ENCODE assay signal across 25 mouse cellular contexts in genomic region chr13:34207714-34208470, GRCm38 (mm10). TPM values are rescaled to one million over a fixed set of nuclear protein-coding genes. Genes with fewer than 3 reads are reported as not detected.
DNase-seq lines count a peak whose midpoint lies in the region; ATAC-seq and TF ChIP-seq lines count a peak whose summit lies in the region.
"Had no signal": no experiment of that assay in that cellular context is flagged by ENCODE, and none has a peak within 500 bp of the region (broad histone marks: within the 10 kb centered on the region; RNA-seq: fewer than 3 reads in every experiment).

No protein-coding gene starts in this region.

- no peak for ATAC-seq in forebrain, embryonic 14.5 days
- ATAC-seq in forebrain, embryonic 16.5 days: no peak
- ATAC-seq in liver, postnatal 0 days: peak; percentile 56
- ATAC-seq in liver, embryonic 11.5 days (replicated peaks; ENCODE audit: low FRiP score): no peak
- ATAC-seq in lung, postnatal 0 days: peak; percentile 75
- ATAC-seq in stomach, embryonic 14.5 days (ENCODE audit: insufficient number of reproducible peaks, insufficient read depth, low FRiP score, low read depth): peak; percentile 86
- ATAC-seq: hindbrain, embryonic 16.5 days; midbrain, embryonic 16.5 days had no signal

- 59% methylated on average over 6 of the region's 6 CpGs for WGBS in forebrain, embryonic 14.5 days
- WGBS in forebrain, embryonic 16.5 days: 57% methylated on average over 6 of the region's 6 CpGs
- WGBS in liver, postnatal 0 days (ENCODE audit: insufficient replicate concordance): 67% methylated on average over 6 of the region's 6 CpGs
- 83% methylated on average over 6 of the region's 6 CpGs for WGBS in liver, embryonic 11.5 days
- 33% methylated on average over 6 of the region's 6 CpGs for WGBS in lung, postnatal 0 days
- WGBS in stomach, embryonic 14.5 days: 64% methylated on average over 6 of the region's 6 CpGs

- H3K36me3 ChIP-seq in forebrain, embryonic 14.5 days (ENCODE audit: control insufficient read depth, insufficient read depth, low read length): peaks cover 11% of the 10 kb centered on the region
- no peaks in the 10 kb centered on the region for H3K36me3 ChIP-seq in forebrain, embryonic 16.5 days (ENCODE audit: control insufficient read depth, insufficient read depth)
- peaks cover 15% of the 10 kb centered on the region for H3K36me3 ChIP-seq in liver, postnatal 0 days (replicated peaks; ENCODE audit: insufficient read depth, low read length)
- H3K36me3 ChIP-seq in liver, embryonic 11.5 days (ENCODE audit: control insufficient read depth, insufficient read depth, low read length): peaks cover under 1% of the 10 kb centered on the region
- H3K36me3 ChIP-seq in lung, postnatal 0 days (ENCODE audit: insufficient read depth, low read length): 0 out of 2 replicates have a peak, but pooled peaks cover 5% of the 10 kb centered on the region
- no peaks in the 10 kb centered on the region for H3K36me3 ChIP-seq in stomach, embryonic 14.5 days (ENCODE audit: control insufficient read depth, insufficient read depth, low read length)
- H3K36me3 ChIP-seq: heart, embryonic 10.5 days; heart, embryonic 15.5 days; limb, embryonic 15.5 days had no signal

- peak; percentile 24 for DNase-seq in forebrain, embryonic 14.5 days (ENCODE audit: low spot score)
- DNase-seq in liver, postnatal 0 days: no peak
- DNase-seq in liver, embryonic 11.5 days (ENCODE audit: low spot score): no peak
- peak; percentile 87 for DNase-seq in lung, postnatal 0 days (ENCODE audit: low spot score)
- no peak for DNase-seq in layer of hippocampus, adult 8-10 months (ENCODE audit: low spot score in 2 of 2)
- no peak for DNase-seq in cerebellum, adult 8-10 months
- DNase-seq: adrenal gland, adult 8-10 months; cerebellum, adult 9-10 months; cerebellum, postnatal 36 days; gastrocnemius, postnatal 14 days; kidney, adult 8-10 months; kidney, postnatal 14 days; right cerebral cortex, postnatal 4 days; thymus, adult 18-20 months; thymus, postnatal 25 days had no signal

- no peak for TF ChIP-seq EP300 in liver, postnatal 0 days (IDR thresholded peaks at IDR 0.05; ENCODE audit: low read depth)
- TF ChIP-seq EP300 in lung, postnatal 0 days (IDR thresholded peaks at IDR 0.05): peak; percentile 89

- no peaks in the 10 kb centered on the region for H3K9me3 ChIP-seq in forebrain, embryonic 14.5 days (replicated peaks; ENCODE audit: control insufficient read depth, low read length)
- no peaks in the 10 kb centered on the region for H3K9me3 ChIP-seq in forebrain, embryonic 16.5 days (ENCODE audit: control insufficient read depth, low read length)
- no peaks in the 10 kb centered on the region for H3K9me3 ChIP-seq in liver, postnatal 0 days (ENCODE audit: low read length)
- H3K9me3 ChIP-seq in liver, embryonic 11.5 days (ENCODE audit: control insufficient read depth, low read length): no peaks in the 10 kb centered on the region
- no peaks in the 10 kb centered on the region for H3K9me3 ChIP-seq in lung, postnatal 0 days (ENCODE audit: low read length)
- no peaks in the 10 kb centered on the region for H3K9me3 ChIP-seq in stomach, embryonic 14.5 days (ENCODE audit: control insufficient read depth, low read depth, low read length)
- H3K9me3 ChIP-seq: heart, embryonic 10.5 days; heart, embryonic 15.5 days; limb, embryonic 15.5 days had no signal

- H3K4me3 ChIP-seq in forebrain, embryonic 14.5 days (ENCODE audit: low read depth, low read length): no peak overlapping the region
- no peak overlapping the region for H3K4me3 ChIP-seq in forebrain, embryonic 16.5 days (replicated peaks; ENCODE audit: low read length)
- H3K4me3 ChIP-seq in liver, postnatal 0 days (ENCODE audit: low read depth, low read length): no peak overlapping the region
- H3K4me3 ChIP-seq in liver, embryonic 11.5 days (ENCODE audit: low read depth, low read length): no peak overlapping the region
- no peak overlapping the region for H3K4me3 ChIP-seq in lung, postnatal 0 days (ENCODE audit: low read depth, low read length)
- H3K4me3 ChIP-seq in stomach, embryonic 14.5 days (ENCODE audit: low read depth, low read length): no peak overlapping the region
- H3K4me3 ChIP-seq: heart, embryonic 10.5 days; heart, embryonic 15.5 days; left cerebral cortex, adult 2 months; limb, embryonic 15.5 days had no signal

- H3K27ac ChIP-seq in forebrain, embryonic 14.5 days (ENCODE audit: low read depth, low read length): no peak overlapping the region
- no peak overlapping the region for H3K27ac ChIP-seq in forebrain, embryonic 16.5 days (ENCODE audit: low read length)
- peak overlapping the region; percentile 53 for H3K27ac ChIP-seq in liver, postnatal 0 days (ENCODE audit: low read depth)
- H3K27ac ChIP-seq in liver, embryonic 11.5 days (ENCODE audit: low read depth, low read length): no peak overlapping the region
- H3K27ac ChIP-seq in lung, postnatal 0 days (ENCODE audit: low read length): peak overlapping the region; percentile 10
- H3K27ac ChIP-seq in stomach, embryonic 14.5 days (ENCODE audit: low read length): no peak overlapping the region; the same call in 1 of the 2 replicates
- H3K27ac ChIP-seq: heart, embryonic 10.5 days; heart, embryonic 15.5 days; left cerebral cortex, adult 2 months; limb, embryonic 15.5 days had no signal

- no peaks in the 10 kb centered on the region for H3K4me1 ChIP-seq in forebrain, embryonic 14.5 days (ENCODE audit: control insufficient read depth, insufficient read depth, low read length)
- H3K4me1 ChIP-seq in forebrain, embryonic 16.5 days (replicated peaks; ENCODE audit: control insufficient read depth, insufficient read depth, low read length): 0 out of 2 replicates have a peak, but pooled peaks cover 3% of the 10 kb centered on the region
- H3K4me1 ChIP-seq in liver, postnatal 0 days (ENCODE audit: insufficient read depth): no peaks in the 10 kb centered on the region
- H3K4me1 ChIP-seq in liver, embryonic 11.5 days (replicated peaks; ENCODE audit: control insufficient read depth, insufficient read depth, low read length): no peaks in the 10 kb centered on the region
- H3K4me1 ChIP-seq in lung, postnatal 0 days (ENCODE audit: insufficient read depth, low read depth, low read length): no peaks in the 10 kb centered on the region; the same call in 1 of the 2 replicates
- no peaks in the 10 kb centered on the region for H3K4me1 ChIP-seq in stomach, embryonic 14.5 days (ENCODE audit: control insufficient read depth, insufficient read depth, low read length)
- H3K4me1 ChIP-seq: heart, embryonic 10.5 days; heart, embryonic 15.5 days; limb, embryonic 15.5 days had no signal

- no peaks in the 10 kb centered on the region for H3K27me3 ChIP-seq in forebrain, embryonic 14.5 days (replicated peaks; ENCODE audit: control insufficient read depth, insufficient read depth, low read length)
- H3K27me3 ChIP-seq in forebrain, embryonic 16.5 days (replicated peaks; ENCODE audit: control insufficient read depth, insufficient read depth, low read length): no peaks in the 10 kb centered on the region
- no peaks in the 10 kb centered on the region for H3K27me3 ChIP-seq in liver, postnatal 0 days (ENCODE audit: insufficient read depth, low read length)
- no peaks in the 10 kb centered on the region for H3K27me3 ChIP-seq in liver, embryonic 11.5 days (replicated peaks; ENCODE audit: control insufficient read depth, insufficient read depth, low read length)
- H3K27me3 ChIP-seq in lung, postnatal 0 days (replicated peaks; ENCODE audit: insufficient read depth, low read length): no peaks in the 10 kb centered on the region
- H3K27me3 ChIP-seq in stomach, embryonic 14.5 days (ENCODE audit: control insufficient read depth, insufficient read depth, low read length): no peaks in the 10 kb centered on the region
- H3K27me3 ChIP-seq: CH12.LX; heart, embryonic 15.5 days; limb, embryonic 15.5 days had no signal

- H3K9ac ChIP-seq in forebrain, embryonic 14.5 days (ENCODE audit: low read length): no peak overlapping the region
- no peak overlapping the region for H3K9ac ChIP-seq in forebrain, embryonic 16.5 days (replicated peaks; ENCODE audit: low read depth, low read length)
- no peak overlapping the region for H3K9ac ChIP-seq in liver, postnatal 0 days (replicated peaks)
- H3K9ac ChIP-seq in liver, embryonic 11.5 days (ENCODE audit: low read depth, low read length): no peak overlapping the region
- no peak overlapping the region for H3K9ac ChIP-seq in lung, postnatal 0 days (replicated peaks; ENCODE audit: low read depth)
- no peak overlapping the region for H3K9ac ChIP-seq in stomach, embryonic 14.5 days (replicated peaks; ENCODE audit: low read depth, low read length)
- H3K9ac ChIP-seq: heart, embryonic 15.5 days; limb, embryonic 15.5 days had no signal

- no peak overlapping the region for H3K4me2 ChIP-seq in forebrain, embryonic 14.5 days (ENCODE audit: low read length)
- H3K4me2 ChIP-seq in forebrain, embryonic 16.5 days (ENCODE audit: low read length): no peak overlapping the region
- no peak overlapping the region for H3K4me2 ChIP-seq in liver, postnatal 0 days (ENCODE audit: low read depth, low read length)
- no peak overlapping the region for H3K4me2 ChIP-seq in liver, embryonic 11.5 days
- H3K4me2 ChIP-seq in lung, postnatal 0 days (replicated peaks; ENCODE audit: low read depth, low read length): no peak overlapping the region
- H3K4me2 ChIP-seq in stomach, embryonic 14.5 days (replicated peaks; ENCODE audit: low read depth, low read length): no peak overlapping the region
- H3K4me2 ChIP-seq: heart, embryonic 15.5 days; limb, embryonic 15.5 days; midbrain, embryonic 11.5 days had no signal

- TF ChIP-seq CTCF in liver, postnatal 0 days (IDR thresholded peaks at IDR 0.05; ENCODE audit: low read depth): no peak
- TF ChIP-seq CTCF in lung, postnatal 0 days (IDR thresholded peaks at IDR 0.05): no peak

RNA-seq across cellular contexts. Expression of gene Psmg4, which starts 45.1 kb away (rescaled TPM):
- 92.0 and 113 TPM in 2 replicates for polyA plus RNA-seq in forebrain, embryonic 14.5 days (2014; fragmentation: Nextera tagmentation; extraction: Ambion mirVana)
- 82.3 and 89.0 TPM in 2 replicates for polyA plus RNA-seq in forebrain, embryonic 16.5 days (2015; fragmentation: Nextera tagmentation; extraction: Ambion mirVana)
- polyA plus RNA-seq in liver, postnatal 0 days (2015; fragmentation: Nextera tagmentation; extraction: Ambion mirVana): 49.2 and 50.5 TPM in 2 replicates
- 85.0 and 91.4 TPM in 2 replicates for polyA plus RNA-seq in liver, embryonic 11.5 days (2014; fragmentation: Nextera tagmentation; extraction: Ambion mirVana)
- 50.1 and 50.2 TPM in 2 replicates for polyA plus RNA-seq in lung, postnatal 0 days (2015; fragmentation: Nextera tagmentation; extraction: Ambion mirVana)
- 84.8 and 86.6 TPM in 2 replicates for polyA plus RNA-seq in stomach, embryonic 14.5 days (2014; fragmentation: Nextera tagmentation; extraction: Ambion mirVana)
- 10 to 100 TPM; 14.6 to 35.2 (median 23.7) TPM for total RNA-seq in layer of hippocampus, adult 8-10 months (2022)

Comparison
In these comparisons a context has a peak if more than half of its experiments do, and no peak if none do; other contexts are left out.
1. ATAC-seq: peak in liver, postnatal 0 days (single experiment), lung, postnatal 0 days (single experiment) and stomach, embryonic 14.5 days (single experiment); none in forebrain, embryonic 14.5 days (single experiment), forebrain, embryonic 16.5 days (single experiment) and liver, embryonic 11.5 days (single experiment).
2. H3K27ac ChIP-seq: peak in liver, postnatal 0 days (single experiment) and lung, postnatal 0 days (single experiment); none in forebrain, embryonic 14.5 days (single experiment), forebrain, embryonic 16.5 days (single experiment), liver, embryonic 11.5 days (single experiment) and stomach, embryonic 14.5 days (single experiment).
3. DNase-seq: peak in forebrain, embryonic 14.5 days (single experiment) and lung, postnatal 0 days (single experiment); none in liver, postnatal 0 days (single experiment), liver, embryonic 11.5 days (single experiment), layer of hippocampus, adult 8-10 months (0 of 2) and cerebellum, adult 8-10 months (single experiment).